Mouse (Mus musculus) frontal cortex, postnatal 25 days (tissue): ENCODE measurements around the gene Stat6.

Experiments
- DNase-seq, 2 experiments: peaks; one replicate each; pipeline ENCODE4 v3.0.0; 2022; ENCODE audit warnings: low spot score in 2 of 2

Gene Stat6

DNA sequence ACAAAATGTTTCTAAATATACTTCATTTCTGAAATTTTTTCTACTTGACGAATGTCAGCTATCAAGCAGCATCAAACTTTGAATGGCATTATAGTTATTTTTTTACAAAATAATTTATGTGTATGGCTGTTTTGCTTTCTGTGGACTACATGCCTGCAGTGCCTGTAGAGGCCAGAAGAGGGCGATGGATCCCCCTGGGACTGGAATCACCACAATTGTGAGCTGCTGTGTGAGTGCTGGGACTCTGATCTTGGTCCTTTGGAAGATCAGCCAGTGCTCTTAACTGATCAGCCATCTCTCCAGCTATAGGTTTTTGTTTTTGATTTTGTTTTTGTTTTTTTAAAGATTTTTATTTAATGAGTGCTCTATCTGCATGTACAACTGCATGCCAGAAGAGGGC, 28.5 kb downstream of the Stat6 start:
- DNase-seq, result no peak

DNA sequence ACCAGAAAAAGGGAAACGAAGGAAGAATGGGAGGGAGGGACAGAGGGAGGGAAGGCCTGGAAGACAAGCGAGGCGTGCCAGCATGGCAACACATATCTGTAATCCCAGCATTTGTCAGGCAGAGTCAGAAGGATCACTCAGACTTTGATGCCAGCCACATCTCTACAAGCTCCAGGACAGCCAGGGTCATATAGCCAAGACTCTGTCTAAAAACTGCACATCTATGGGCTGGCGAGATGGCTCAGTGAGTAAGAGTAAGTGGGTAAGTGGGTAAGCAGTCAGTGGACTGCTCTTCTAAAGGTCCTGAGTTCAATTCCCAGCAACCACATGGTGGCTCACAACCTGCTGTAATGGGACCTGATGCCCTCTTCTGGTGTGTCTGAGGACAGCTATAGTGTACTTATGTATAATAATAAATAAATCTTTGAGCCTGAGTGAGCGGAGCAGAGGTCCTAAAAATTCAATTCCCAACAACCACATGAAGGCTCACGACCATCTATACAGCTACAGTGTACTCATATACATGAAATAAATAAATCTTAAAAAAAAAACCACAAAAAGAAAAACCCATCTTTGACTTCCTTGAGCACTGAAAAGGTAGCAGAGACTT, 31.4 kb downstream of the Stat6 start:
- DNase-seq, result no peak

DNA sequence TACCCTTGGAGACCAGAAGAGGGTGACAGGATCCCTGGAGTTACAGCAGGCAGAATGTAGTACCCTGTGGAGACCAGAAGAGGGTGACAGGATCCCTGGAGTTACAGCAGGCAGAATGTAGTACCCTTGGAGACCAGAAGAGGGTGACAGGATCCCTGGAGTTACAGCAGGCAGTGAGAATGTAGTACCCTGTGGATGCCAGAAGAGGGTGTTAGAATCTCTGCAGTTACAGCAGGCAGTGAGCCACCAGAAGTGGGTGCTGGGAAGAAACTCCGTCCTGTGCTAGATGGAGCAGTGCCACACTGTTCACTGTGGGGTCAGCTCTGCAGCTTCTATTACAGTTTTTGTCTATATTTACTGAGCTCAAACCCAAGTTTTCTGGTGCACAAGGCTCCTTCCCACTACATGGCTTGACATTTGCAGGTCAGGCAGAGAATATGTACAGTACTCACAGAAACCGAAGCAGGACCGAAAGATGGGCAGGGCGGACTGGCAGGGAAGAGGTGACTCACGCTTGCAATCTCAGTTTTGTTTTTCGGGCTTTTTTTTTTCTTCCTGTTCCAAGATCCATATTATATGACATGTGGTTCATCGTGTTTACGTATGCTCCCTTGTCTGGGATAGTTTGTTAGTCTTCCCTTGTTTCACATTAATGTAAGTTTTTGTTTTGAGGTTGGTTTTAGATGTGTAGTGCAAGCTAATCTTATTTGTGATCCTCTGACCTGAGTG, 32.2 kb downstream of the Stat6 start:
- peak; percentile 59 to 90 for DNase-seq

DNA sequence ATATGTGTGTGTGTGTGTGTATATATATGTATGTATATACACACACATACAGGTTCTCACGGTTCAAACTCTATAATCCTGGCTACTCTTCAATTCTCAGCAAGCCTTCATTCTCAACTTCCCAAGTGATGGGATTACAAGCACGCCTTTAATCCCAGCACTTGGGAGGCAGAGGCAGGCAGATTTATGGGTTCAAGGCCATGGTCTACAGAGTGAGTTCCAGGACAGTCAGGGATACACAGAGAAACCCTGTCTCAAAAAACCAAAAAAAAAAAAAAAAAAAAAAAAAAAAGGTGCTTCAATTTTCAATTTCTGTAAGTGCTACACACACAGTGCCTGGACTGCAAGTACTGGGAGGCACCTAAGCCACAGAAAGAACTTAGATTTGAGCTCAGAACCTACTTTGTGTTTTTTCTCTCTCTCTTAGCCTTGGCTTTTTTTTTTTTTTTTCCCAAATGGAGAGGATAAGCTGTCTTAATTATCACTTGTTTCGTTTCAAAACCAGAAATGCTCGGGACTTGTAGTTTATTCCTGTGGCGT, 33.1 kb downstream of the Stat6 start:
- DNase-seq, result no peak

GRCm38 (mm10) chr10:127676691-127677548, 34.1 kb downstream of the Stat6 start:
- peak; percentile 59 to 78 for DNase-seq

- no peak for DNase-seq
Observed at GRCm38 (mm10) chr10:127677591-127678336, 35.0 kb downstream of the Stat6 start.

- DNase-seq, result no peak
Observed at GRCm38 (mm10) chr10:127679208-127679607, 36.4 kb downstream of the Stat6 start.

GRCm38 (mm10) chr10:127679881-127680280, 37.1 kb downstream of the Stat6 start:
- no peak for DNase-seq

DNA sequence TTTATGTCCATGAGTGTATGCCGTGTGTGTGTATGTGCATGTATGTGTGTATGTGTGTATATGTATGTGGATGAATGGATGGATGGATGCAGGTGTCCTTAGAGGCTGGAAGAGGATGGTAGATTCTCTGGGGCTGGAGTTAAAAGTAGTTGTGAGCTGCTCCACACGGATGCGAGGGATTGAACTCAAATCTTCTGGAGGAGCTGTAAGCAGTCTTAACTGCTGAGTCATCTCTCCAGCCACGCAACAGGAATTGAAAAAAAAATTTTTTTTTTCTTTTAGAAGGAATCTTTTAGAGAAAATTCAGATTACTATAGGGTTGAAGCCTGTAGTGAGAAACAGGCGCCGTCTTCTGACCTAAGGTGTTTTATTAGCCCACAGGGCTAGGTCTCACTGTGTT, 40.1 kb downstream of the Stat6 start:
- no peak for DNase-seq

DNA sequence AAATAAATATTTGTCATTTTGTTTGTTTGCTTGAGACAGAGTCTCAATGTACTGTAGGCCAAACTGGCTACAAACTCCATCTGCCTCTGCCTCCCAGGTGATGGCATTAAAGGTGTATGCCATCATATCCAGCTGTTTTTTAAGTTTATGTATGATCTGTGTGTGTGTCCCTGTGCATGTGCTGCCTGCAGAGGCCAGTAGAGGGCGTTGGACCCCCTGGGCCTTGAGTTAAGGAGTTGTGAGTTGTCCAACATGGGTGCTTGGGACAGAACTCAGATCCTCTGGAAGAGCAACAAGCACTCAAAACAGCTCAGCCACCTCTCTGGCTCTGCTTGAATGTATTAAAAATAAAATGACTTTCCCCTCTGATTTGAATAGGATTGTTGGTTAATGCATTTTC, 48.3 kb downstream of the Stat6 start:
- no peak for DNase-seq

- no peak for DNase-seq
Observed at GRCm38 (mm10) chr10:127694636-127695035, 51.9 kb downstream of the Stat6 start.

DNA sequence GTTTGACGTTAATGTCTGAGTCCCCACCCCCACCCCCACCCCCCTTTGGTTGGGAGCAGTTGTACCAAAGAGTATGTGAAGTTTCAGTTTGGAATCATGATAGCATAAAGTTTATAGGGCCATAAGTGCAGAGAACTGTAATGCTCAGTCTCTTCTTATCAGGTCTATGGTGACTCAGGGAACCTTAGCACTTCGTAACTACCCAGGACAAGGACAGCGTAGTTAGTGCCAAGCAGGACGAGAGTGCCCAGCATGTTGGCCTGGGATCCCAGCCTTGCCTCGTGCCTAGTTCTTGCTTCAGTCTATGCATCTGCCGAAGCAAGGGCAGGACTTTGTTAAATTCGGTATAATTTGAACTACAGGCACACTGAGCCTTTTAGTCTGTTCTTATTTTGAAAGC, 53.0 kb downstream of the Stat6 start:
- DNase-seq, result no peak

DNA sequence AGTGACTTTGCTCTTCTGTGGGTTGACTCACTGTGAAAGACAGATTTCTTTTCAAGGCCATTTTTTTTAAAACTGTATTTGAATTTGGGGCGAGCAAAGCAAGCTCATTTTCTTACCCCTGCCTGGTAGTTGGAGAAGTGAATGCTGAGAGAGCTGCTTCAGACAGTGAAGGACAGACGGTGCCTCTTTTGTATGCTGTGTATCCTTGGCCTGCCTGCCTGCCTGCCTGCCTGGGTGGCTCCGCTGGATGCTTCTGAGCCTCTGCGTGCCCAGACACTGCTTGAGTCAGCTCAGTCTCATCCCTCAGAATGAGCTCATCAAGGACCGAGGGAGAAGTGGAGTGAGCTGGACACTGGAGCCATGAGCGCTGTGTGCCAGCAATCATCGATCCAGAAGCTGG, 56.2 kb downstream of the Stat6 start:
- DNase-seq, result no peak

DNA sequence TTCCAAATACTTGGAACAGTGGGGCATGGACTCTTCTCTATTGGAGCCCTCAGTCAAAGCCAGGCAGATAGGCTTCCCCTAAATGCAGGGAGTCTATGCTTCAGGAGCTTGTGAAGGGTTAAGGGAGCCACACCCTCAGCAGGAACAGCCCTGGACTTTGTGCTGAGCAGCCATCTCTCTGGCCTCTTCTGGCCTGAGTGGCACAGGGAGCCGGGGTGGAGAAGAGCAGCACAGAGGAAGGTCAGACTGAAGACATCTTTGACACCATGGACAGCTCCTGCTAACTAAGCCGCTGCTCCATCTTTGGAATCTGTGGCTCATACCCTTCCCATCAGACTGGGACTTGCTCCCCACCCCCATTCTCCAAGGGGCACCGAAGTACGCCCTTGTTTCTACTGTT, 60.5 kb downstream of the Stat6 start:
- DNase-seq, result no peak

GRCm38 (mm10) chr10:127704293-127704692, 61.5 kb downstream of the Stat6 start:
- no peak for DNase-seq

- no peak for DNase-seq
Observed at GRCm38 (mm10) chr10:127704766-127705220, 62.0 kb downstream of the Stat6 start, which contains the start of gene Myo1a. Gene Myo1a, plus strand, starts transcription at chr10:127705170.

DNA sequence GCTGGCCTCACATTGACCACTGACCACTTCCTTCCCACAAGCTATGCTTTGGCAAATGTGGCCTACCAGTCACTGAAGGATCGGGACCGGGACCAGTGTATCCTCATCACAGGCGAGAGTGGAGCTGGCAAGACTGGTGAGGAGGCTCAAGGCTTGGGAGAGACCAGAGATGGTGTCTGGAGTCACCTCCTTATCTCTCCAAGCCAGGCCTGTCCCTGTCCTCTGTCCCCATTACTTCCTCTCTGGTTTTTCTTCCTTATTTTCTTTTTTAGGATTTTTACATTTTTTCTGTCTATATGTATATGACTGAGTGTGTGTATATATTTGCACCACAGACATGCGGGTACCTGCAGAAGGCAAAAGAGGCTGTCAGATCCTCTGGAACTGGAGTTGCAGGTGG, 63.0 kb downstream of the Stat6 start:
- no peak for DNase-seq

GRCm38 (mm10) chr10:127707721-127708120, 64.9 kb downstream of the Stat6 start:
- DNase-seq, result no peak

- DNase-seq, result no peak
Observed at GRCm38 (mm10) chr10:127708850-127709370, 66.1 kb downstream of the Stat6 start.

DNA sequence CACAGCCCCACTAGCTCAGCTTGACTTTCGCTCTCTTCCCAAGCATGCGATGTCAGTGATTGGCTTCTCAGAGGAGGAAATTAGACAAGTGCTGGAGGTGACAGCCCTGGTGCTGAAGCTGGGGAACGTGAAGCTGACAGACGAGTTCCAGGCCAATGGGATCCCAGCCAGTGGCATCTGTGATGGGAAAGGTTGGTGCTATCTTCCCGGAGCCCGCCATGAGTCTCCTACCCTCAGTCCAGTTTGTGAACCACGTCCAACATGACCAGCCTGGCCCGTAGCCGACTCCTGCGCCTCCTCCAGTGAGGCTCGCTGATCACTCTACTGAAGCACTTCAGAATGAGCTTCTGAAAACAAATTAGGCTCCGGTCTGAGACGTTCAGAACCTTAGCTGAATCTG, 67.5 kb downstream of the Stat6 start:
- DNase-seq, result no peak
